Mouse (Mus musculus) duodenum, adult 2 months (tissue): Measurements from ENCODE around the gene Ccdc50. TPM values are rescaled to one million over a fixed set of nuclear protein-coding genes. Genes with fewer than 3 reads are reported as not detected.

Experiments used
- polyA plus RNA-seq: library from polyadenylated mRNA; depleted of rRNA; stranded (reverse); fragments of >200 nt; gene quantifications from 2 replicates; pipeline ENCODE4 v1.2.3, GENCODE M21; 2012; ENCODE audit warnings: low replicate concordance; rRNA removed

The Ccdc50 gene
- polyA plus RNA-seq: 2.8 and 13.3 TPM in 2 replicates

DNA sequence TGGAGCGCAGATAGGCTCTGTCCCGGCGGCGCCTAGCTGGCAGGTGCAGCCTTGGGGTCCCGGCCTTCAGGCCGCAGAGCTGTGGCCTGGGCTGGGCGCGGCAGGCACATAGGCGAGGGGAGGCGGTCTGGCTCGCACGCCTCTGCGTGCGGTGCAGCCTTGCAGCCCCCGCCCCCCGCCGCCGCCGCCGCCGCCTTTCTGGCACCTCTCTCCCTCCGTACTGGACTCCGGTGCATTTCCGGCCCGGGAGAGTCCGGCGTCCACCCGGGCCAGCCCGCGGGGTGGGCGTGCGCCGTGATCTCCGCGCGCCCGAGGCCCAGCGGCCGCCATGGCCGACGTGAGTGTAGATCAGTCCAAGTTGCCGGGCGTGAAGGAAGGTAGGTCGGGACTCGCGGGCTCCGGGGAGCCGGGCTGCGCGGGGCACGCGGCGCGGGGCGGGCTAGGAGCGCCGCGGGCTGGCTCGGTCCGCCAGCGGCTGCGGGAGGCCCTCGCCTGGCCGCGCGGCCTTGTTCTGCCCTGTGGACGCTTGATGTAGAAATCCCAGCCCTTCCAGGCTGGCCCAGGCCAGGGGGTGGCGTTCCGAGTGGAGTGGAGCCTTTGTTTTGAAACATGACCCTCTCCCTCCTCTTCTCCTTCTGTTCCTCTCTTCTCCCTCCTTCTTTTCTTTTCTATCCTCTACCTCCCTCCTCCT is at the start of gene Ccdc50:
Ccdc50 (plus strand) TSS at position 109 of the 691 bp plus-strand sequence.

DNA sequence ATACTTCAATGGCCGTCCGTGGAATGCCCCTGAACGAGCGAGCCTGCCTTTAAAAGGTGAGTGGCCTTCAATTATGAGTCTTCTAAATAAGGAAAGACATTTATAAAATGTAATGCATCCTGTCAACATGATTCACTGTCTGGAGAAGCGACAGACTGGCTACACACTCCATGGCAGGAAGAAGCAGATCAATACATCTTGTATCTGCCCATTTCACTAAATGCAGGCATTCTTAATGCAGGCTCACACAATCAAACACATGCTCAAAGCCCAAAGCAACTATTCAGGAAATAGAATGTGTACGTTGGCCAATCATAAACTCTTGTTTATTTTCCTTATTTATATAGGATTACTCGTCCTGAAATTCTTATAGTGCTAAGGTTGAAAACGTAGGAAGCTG is 18.5 kb upstream of the Ccdc50 start, which contains the start of gene Uts2b:
Uts2b (minus strand) TSS at position 49 of the 400 bp plus-strand sequence.

Other genes with a start within 250 kb of the Ccdc50 start
- not detected in 2 replicates for gene Ostn, start 81.4 kb upstream of the Ccdc50 start, polyA plus RNA-seq
- not detected in 2 replicates for gene Uts2b, start 18.6 kb upstream of the Ccdc50 start, polyA plus RNA-seq